Mouse (Mus musculus): Measurements from ENCODE around the gene Pknox2.

DNA sequence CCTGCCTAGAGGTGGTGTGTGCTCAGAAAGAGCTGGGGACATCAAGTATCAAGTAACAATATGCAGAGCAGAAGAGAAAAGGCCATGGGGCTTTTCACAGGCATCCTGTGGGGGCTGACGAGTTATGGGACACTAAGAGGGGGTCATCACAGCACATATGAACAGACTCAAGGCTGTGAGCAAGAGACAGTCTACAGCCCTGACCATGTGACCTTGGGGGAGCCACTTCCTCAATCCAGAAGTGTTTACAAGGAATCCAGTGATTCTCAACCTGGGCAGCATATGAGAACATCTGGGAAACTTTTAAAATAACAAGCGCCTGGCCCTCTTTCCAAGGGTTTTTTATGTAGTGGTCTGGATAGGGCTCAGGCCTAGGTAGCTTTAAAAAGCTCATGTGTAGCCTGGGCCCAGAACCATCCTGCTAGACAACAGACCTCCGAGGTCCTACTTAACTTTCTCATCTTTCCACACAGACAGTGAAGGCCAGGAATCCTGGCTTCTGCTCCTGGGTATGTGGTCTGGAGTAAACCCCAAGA is 117.3 kb downstream of the Pknox2 start:
- TF ChIP-seq CHD2 (IDR thresholded peaks at IDR 0.05; ENCODE audit: low read depth, low read length) (no peak), ZNF384 (IDR thresholded peaks at IDR 0.05; ENCODE audit: low read depth, low read length) (no peak), ZC3H11A (IDR thresholded peaks at IDR 0.05; ENCODE audit: borderline replicate concordance, low read depth, low read length) (no peak)

All from ES-E14 (cell line).